1 mouse cellular context compared by ENCODE assay signal in the genomic region with DNA sequence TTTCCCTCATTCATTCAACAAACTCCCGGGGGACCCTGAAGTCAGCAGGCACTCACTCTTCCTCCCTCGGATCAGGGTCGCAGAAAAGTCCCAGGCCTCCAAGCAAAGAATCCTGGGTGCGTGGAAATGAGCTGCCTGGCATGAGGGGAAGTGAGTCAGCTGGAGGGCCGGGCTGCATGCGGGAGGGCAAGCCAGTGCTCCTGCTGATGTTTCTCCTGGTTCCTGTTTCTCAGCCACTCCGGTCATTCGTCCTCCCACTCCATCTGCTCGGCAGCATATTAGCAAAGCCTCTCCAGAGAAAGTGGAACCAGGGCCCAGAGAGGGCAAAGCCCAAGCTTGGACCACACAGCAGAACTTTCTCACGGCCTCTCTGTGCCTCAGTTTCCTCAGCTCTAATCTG.
TF ChIP-seq lines count a peak whose summit lies in the region.

No protein-coding gene starts in this region.

TF ChIP-seq in MEL, 35 proteins besides CTCF, POLR2A, EP300 and RAD21 (continued from another document):
- TF ChIP-seq UBTF (IDR thresholded peaks at IDR 0.05; ENCODE audit: borderline replicate concordance, insufficient read depth, low read depth, low read length) (no peak), GATA1 (IDR thresholded peaks at IDR 0.05; ENCODE audit: low read depth, low read length) (no peak), KAT2A (conservative IDR thresholded peaks at IDR 0.05; ENCODE audit: low read depth, low read length) (no peak), ETS1 (IDR thresholded peaks at IDR 0.05; ENCODE audit: low read depth, low read length) (no peak), USF2 (IDR thresholded peaks at IDR 0.05; ENCODE audit: borderline replicate concordance in 1 of 2, insufficient read depth in 1 of 2, low read depth in 1 of 2, low read length in 2 of 2) (no peak), MAZ (IDR thresholded peaks at IDR 0.05; ENCODE audit: low read depth, low read length) (no peak), TCF12 (IDR thresholded peaks at IDR 0.05; ENCODE audit: low read depth, low read length) (no peak), BHLHE40 (IDR thresholded peaks at IDR 0.05; ENCODE audit: borderline replicate concordance, low read depth, low read length) (no peak), GABPA (IDR thresholded peaks at IDR 0.05; ENCODE audit: low read depth, low read length) (no peak), ZNF384 (IDR thresholded peaks at IDR 0.05; ENCODE audit: low read depth, low read length) (no peak), POLR2AphosphoS2 (IDR thresholded peaks at IDR 0.05; ENCODE audit: low read length) (no peak), SMC3 (IDR thresholded peaks at IDR 0.05; ENCODE audit: low read depth, low read length) (no peak), USF1 (IDR thresholded peaks at IDR 0.05; ENCODE audit: low read depth, low read length) (no peak)
TF ChIP-seq in MEL: peak in this region for 0.
